Mouse (Mus musculus): ENCODE data around the gene Gm10188. TPM values are rescaled to one million over a fixed set of nuclear protein-coding genes. Genes with fewer than 3 reads are reported as not detected.
A peak's percentile ranks its signal among the peaks of the same experiment; 100 is the strongest.

Gm10188 gene
- polyA plus RNA-seq, 1 experiment: not detected

DNA sequence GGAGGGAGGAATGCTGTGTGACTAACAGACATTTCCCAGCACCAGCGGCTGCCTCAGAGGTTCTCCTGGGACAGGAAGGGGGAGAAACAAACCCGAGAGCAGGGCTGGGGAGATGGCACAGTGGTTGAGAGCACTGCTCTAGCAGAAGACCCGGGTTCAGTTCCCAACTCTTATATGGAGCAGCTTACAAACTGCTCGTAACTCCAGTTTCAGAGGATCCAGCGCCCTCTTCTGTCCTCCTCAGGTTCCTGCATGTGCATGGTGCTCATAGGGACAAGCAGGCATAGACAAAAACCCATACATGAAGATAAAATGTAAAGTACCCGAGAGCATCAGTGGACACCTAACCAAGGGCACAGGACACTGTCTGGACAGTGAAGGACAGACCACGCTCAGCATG lies 18.6 kb downstream of the Gm10188 start:
- peaks cover 16% of the 10 kb centered on the region for H3K4me1 ChIP-seq (ENCODE audit: control insufficient read depth, insufficient read depth, low read length)
- TF ChIP-seq CTCF (IDR thresholded peaks at IDR 0.05; ENCODE audit: extremely low read depth, insufficient read depth, low read length) (peak; percentile 63), POLR2A (IDR thresholded peaks at IDR 0.05; ENCODE audit: extremely low read depth, insufficient read depth, low read length) (no peak)
- no peak overlapping the region for H3K4me3 ChIP-seq (ENCODE audit: insufficient read depth, low read length)
- no peak overlapping the region for H3K27ac ChIP-seq (ENCODE audit: insufficient read depth, low read length)

DNA sequence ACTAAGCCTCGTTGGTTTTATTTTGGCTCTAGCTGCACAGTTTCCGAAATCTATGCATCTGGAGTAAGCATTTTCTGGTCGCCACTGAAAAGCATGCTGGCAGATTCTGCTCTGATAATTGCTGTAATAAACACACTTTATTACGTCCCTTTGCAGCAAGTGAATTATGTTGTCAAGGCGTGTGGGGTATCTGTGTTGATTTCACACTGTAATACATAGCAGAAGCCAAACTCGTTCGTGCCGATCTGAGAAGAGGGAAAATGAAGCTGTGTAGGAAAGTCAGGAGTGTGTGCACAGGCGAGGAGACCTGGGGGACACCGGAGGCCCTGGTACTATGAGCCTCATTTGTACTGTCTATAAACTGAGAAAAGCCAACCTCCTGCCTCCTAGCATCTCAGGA lies 20.2 kb downstream of the Gm10188 start:
- TF ChIP-seq CTCF (IDR thresholded peaks at IDR 0.05; ENCODE audit: extremely low read depth, insufficient read depth, low read length) (no peak), POLR2A (IDR thresholded peaks at IDR 0.05; ENCODE audit: extremely low read depth, insufficient read depth, low read length) (no peak)
- Histone ChIP-seq H3K4me3 (ENCODE audit: insufficient read depth, low read length) (no peak overlapping the region), H3K4me1 (ENCODE audit: control insufficient read depth, insufficient read depth, low read length) (peaks cover 16% of the 10 kb centered on the region), H3K27ac (ENCODE audit: insufficient read depth, low read length) (no peak overlapping the region)

DNA sequence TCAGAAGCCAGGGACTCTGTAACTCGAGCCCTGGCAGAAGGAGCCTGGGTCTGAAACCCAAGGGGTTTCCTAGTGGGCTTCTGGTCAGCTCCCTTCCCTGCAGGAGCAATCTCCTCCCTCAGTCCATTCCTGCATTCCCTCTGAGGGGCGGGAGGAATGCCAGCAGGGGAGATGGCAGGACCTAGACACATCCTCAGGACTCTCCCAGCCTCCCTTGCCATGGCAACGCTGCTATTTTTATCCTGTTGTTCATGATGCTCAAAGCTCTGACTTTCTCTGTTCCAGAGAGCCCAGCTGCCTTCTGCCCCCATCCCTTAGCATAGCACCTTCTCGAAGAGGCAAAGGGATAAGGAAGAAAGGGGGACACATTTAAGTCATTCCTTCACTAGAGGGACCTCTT lies 21.4 kb downstream of the Gm10188 start:
- H3K27ac ChIP-seq (ENCODE audit: insufficient read depth, low read length): no peak overlapping the region
- H3K4me1 ChIP-seq (ENCODE audit: control insufficient read depth, insufficient read depth, low read length): peaks cover 20% of the 10 kb centered on the region
- no peak overlapping the region for H3K4me3 ChIP-seq (ENCODE audit: insufficient read depth, low read length)
- TF ChIP-seq POLR2A (IDR thresholded peaks at IDR 0.05; ENCODE audit: extremely low read depth, insufficient read depth, low read length) (peak; percentile 22; the same call in 1 of the 2 replicates), CTCF (IDR thresholded peaks at IDR 0.05; ENCODE audit: extremely low read depth, insufficient read depth, low read length) (no peak)

DNA sequence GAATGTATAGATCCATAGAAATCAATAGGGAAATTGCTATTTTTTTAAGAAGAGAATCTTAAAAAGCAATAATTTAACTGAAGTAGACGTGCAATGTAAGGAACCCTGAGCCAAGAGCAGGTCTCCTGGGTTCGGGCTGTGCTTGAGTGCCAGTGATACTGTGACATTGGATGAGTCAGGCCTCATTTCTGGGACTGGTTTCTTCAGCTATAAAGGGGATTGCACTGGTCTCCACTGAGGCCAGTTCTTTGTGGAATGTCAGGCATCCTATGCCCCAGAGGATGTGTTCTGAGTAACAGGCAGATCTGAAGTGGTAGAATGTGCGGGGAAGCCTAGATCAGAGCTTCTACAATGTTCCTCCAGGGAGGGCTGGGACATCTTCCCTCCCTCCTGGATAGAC lies 22.7 kb downstream of the Gm10188 start:
- H3K4me1 ChIP-seq (ENCODE audit: control insufficient read depth, insufficient read depth, low read length): peaks cover 20% of the 10 kb centered on the region
- H3K27ac ChIP-seq (ENCODE audit: insufficient read depth, low read length): no peak overlapping the region
- TF ChIP-seq CTCF (IDR thresholded peaks at IDR 0.05; ENCODE audit: extremely low read depth, insufficient read depth, low read length) (no peak), POLR2A (IDR thresholded peaks at IDR 0.05; ENCODE audit: extremely low read depth, insufficient read depth, low read length) (no peak)
- no peak overlapping the region for H3K4me3 ChIP-seq (ENCODE audit: insufficient read depth, low read length)

DNA sequence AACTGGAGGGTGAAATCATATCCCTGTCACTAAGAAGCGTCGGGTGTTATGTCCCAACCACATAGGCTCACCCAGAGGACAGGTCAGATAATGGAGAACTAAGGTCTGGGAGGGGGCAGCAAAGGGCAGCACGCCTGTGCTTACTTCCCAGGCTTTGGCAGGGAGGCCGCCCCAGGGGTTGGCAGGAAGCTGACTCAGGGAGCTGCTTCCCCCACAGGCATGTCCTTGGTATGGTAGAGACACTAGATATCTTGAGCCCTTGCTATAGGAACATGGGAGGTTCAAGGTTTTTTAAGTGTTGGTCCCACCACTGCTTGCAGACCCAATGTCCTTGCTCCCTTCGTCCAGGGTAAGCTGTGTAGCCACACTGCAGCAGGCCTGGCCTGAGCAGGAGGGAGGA lies 23.6 kb downstream of the Gm10188 start:
- no peak overlapping the region for H3K27ac ChIP-seq (ENCODE audit: insufficient read depth, low read length)
- no peak overlapping the region for H3K4me3 ChIP-seq (ENCODE audit: insufficient read depth, low read length)
- peaks cover 19% of the 10 kb centered on the region for H3K4me1 ChIP-seq (ENCODE audit: control insufficient read depth, insufficient read depth, low read length)
- TF ChIP-seq POLR2A (IDR thresholded peaks at IDR 0.05; ENCODE audit: extremely low read depth, insufficient read depth, low read length): no peak
- TF ChIP-seq CTCF (IDR thresholded peaks at IDR 0.05; ENCODE audit: extremely low read depth, insufficient read depth, low read length): no peak

DNA sequence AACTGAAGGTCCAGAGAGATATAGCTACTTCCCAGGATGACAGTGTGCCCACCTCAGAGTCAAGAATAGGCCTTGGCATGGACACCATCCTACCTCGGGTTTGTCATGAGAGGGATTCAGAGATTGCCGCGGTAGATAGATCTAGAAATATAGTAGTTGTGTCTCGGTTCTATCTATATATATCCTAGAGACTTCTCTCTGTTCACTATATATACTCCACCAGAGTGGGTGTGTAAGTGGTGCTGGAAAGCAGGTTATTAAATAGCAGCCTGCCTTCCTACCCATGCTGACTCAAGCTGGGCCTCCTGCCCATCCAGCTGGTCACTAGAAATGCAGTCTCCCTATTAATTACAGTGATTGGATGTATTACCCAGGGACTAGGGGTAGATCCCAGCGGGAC lies 26.8 kb downstream of the Gm10188 start:
- Histone ChIP-seq H3K4me3 (ENCODE audit: insufficient read depth, low read length) (0 out of 2 replicates have a peak overlapping the region, but pooled peaks have one; percentile 3), H3K27ac (ENCODE audit: insufficient read depth, low read length) (peak overlapping the region; percentile 73), H3K4me1 (ENCODE audit: control insufficient read depth, insufficient read depth, low read length) (peaks cover 10% of the 10 kb centered on the region)
- TF ChIP-seq POLR2A (IDR thresholded peaks at IDR 0.05; ENCODE audit: extremely low read depth, insufficient read depth, low read length) (no peak), CTCF (IDR thresholded peaks at IDR 0.05; ENCODE audit: extremely low read depth, insufficient read depth, low read length) (no peak)

DNA sequence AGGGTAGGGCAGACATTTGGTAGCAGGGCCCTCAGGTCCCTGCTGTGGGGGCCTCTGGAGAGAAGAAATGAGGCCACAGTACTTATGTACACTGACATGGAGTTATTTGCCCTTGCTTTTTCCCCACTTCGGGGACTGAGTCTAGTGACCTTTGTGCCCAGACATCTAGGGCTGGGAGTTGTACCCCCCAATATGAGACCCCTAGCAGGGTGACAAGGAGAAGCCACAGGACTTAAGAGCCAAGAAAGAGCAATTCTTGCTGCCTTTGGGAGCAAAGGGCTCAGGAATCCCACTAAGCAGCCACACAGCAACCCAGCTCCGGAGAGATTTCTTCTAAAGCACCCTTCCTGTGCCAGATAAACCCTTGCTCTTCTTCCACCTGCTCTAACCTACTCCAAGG lies 27.6 kb downstream of the Gm10188 start:
- Histone ChIP-seq H3K27ac (ENCODE audit: insufficient read depth, low read length) (peak overlapping the region; percentile 73), H3K4me1 (ENCODE audit: control insufficient read depth, insufficient read depth, low read length) (peaks cover 7% of the 10 kb centered on the region), H3K4me3 (ENCODE audit: insufficient read depth, low read length) (peak overlapping the region; percentile 36; the same call in 1 of the 2 replicates)
- TF ChIP-seq CTCF (IDR thresholded peaks at IDR 0.05; ENCODE audit: extremely low read depth, insufficient read depth, low read length): no peak
- no peak for TF ChIP-seq POLR2A (IDR thresholded peaks at IDR 0.05; ENCODE audit: extremely low read depth, insufficient read depth, low read length)

DNA sequence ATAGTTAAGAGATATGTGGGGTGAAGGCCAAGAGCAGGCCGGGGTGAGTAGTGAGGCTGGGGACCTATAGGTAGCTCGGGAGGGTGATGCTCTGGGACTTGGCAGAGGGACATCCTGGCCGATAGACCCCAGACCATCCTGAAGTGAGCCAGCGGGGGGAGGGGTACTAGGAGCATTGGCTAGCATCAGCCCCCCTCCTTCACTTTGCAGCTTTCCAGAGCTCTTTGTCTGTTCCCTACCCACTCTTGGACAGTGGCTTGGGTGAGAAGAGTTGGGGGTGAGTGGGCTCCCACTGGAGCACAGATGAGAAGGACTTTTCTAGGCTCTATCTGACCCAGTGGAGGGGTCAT lies 28.1 kb downstream of the Gm10188 start:
- peaks cover 7% of the 10 kb centered on the region for H3K4me1 ChIP-seq (ENCODE audit: control insufficient read depth, insufficient read depth, low read length)
- H3K4me3 ChIP-seq (ENCODE audit: insufficient read depth, low read length): peak overlapping the region; percentile 36
- no peak for TF ChIP-seq POLR2A (IDR thresholded peaks at IDR 0.05; ENCODE audit: extremely low read depth, insufficient read depth, low read length)
- no peak for TF ChIP-seq CTCF (IDR thresholded peaks at IDR 0.05; ENCODE audit: extremely low read depth, insufficient read depth, low read length)
- H3K27ac ChIP-seq (ENCODE audit: insufficient read depth, low read length): peak overlapping the region; percentile 73; the same call in 1 of the 2 replicates

DNA sequence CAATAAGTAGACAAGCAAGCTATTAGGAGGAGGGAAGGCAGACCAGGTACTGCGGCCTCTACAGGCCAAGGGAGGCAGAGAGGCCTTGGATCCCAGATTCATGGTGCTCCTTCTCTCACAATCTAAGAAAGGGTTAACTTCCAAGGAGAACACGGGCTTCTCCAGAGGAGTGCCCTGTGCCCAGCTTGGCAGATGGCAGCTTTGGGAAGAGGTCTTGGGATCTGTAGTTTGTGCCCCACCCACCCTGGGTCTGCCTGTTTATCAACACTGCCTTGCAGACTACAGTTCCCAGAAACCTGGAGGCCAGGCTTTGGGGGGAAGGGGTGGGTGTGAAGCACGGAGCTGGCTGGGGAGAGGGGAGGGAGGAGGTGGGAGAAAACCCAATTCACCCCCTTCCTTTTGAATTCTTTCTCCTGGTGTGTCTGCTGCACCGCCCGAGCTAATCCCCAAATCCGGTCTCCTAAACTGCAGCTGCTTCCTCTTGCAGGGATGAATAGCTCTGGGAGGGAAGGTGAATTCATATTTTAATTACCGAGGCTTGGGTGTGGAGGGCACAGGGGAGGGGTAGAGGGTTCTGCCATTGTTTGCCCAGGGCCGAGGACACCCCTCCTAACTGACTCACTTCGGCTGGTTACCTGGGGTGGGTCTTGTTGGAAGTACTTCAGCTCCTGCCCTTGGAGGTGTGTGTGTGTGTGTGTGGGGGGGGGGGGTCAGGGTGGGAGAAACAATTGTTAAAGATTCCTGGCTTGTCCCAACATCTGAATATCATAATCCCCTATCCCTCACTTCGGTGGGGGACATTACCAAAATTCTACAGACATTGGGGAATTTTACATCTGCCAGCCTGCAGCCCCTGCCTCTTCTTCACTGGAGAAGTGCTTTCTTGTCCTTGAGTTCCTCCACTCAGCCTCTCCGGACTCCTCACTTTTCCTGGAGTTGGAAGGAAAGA lies 28.7 kb downstream of the Gm10188 start:
- H3K4me1 ChIP-seq (ENCODE audit: control insufficient read depth, insufficient read depth, low read length): peaks cover 6% of the 10 kb centered on the region

DNA sequence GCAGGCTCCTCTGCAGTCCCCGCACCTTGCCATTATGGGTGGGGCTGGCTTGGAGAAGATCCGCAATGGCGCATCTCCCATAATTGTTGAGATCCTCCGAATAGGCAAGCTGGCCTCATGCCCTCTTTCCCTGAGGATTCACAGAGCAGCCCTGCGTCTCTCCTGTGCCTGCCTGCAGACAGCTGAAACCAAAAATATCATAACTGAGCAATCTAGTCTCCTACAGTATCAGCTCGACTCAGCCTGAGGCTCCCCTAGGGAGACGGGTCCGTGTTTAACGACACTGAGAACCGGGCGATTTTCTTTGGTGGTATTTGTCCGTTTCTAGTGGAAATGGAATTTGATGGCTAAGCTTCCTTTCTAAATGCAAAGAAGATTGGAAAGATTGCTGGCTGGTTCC lies 29.6 kb downstream of the Gm10188 start:
- peak overlapping the region; percentile 36 for H3K4me3 ChIP-seq (ENCODE audit: insufficient read depth, low read length)
- H3K4me1 ChIP-seq (ENCODE audit: control insufficient read depth, insufficient read depth, low read length): peaks cover 6% of the 10 kb centered on the region
- TF ChIP-seq CTCF (IDR thresholded peaks at IDR 0.05; ENCODE audit: extremely low read depth, insufficient read depth, low read length): no peak
- 0 out of 2 replicates have a peak, but pooled peaks have one; percentile 51 for TF ChIP-seq POLR2A (IDR thresholded peaks at IDR 0.05; ENCODE audit: extremely low read depth, insufficient read depth, low read length)
- peak overlapping the region; percentile 59 for H3K27ac ChIP-seq (ENCODE audit: insufficient read depth, low read length)

More for the DNA sequence above, 28.7 kb downstream of the Gm10188 start:
- peak overlapping the region; percentile 73 for H3K27ac ChIP-seq (ENCODE audit: insufficient read depth, low read length)
- peak overlapping the region; percentile 36 for H3K4me3 ChIP-seq (ENCODE audit: insufficient read depth, low read length)
- no peak for TF ChIP-seq CTCF (IDR thresholded peaks at IDR 0.05; ENCODE audit: extremely low read depth, insufficient read depth, low read length)
- TF ChIP-seq POLR2A (IDR thresholded peaks at IDR 0.05; ENCODE audit: extremely low read depth, insufficient read depth, low read length): no peak; the same call in 1 of the 2 replicates
